Mouse (Mus musculus): Measurements from ENCODE around the gene Olfr746. TPM values are rescaled to one million over a fixed set of nuclear protein-coding genes. Genes with fewer than 3 reads are reported as not detected.

Gene Olfr746
- polyA plus RNA-seq (2012; rRNA removed) (not detected in 2 replicates), polyA plus RNA-seq (2014; fragmentation: Nextera tagmentation; extraction: Ambion mirVana) (not detected in 2 replicates)

- TF ChIP-seq EP300 (IDR thresholded peaks at IDR 0.05; ENCODE audit: low read depth) = no peak
- no peak for TF ChIP-seq CTCF (IDR thresholded peaks at IDR 0.05; ENCODE audit: low read depth)
- no peak within 1 kb of the TSS for H3K9ac ChIP-seq (replicated peaks)
- no peaks in the 10 kb centered on the region for H3K36me3 ChIP-seq (replicated peaks; ENCODE audit: control insufficient read depth, insufficient read depth, low read depth)
- ATAC-seq (ENCODE audit: insufficient read depth) (no peak), DNase-seq (ENCODE audit: low read depth in 3 of 3, low spot score in 3 of 3) (no peak)
- no peak within 1 kb of the TSS for H3K4me3 ChIP-seq (ENCODE audit: insufficient read depth in 1 of 2, low read depth in 2 of 2, low read length in 2 of 2)
- no peaks in the 10 kb centered on the region for H3K27me3 ChIP-seq (ENCODE audit: control insufficient read depth, insufficient read depth, low read length)
- H3K4me2 ChIP-seq (ENCODE audit: low read depth) = no peak within 1 kb of the TSS
- no peaks in the 10 kb centered on the region for H3K4me1 ChIP-seq (replicated peaks; ENCODE audit: control insufficient read depth in 2 of 2, insufficient read depth in 2 of 2, low read length in 1 of 2)
- H3K9me3 ChIP-seq (ENCODE audit: control insufficient read depth, low read length) = no peaks in the 10 kb centered on the region
- no peak within 1 kb of the TSS for H3K27ac ChIP-seq
Observed at GRCm38 (mm10) chr14:50646783-50647182, at the start of gene Olfr746. Gene Olfr746 (plus strand): TSS chr14:50647083.

- H3K9ac ChIP-seq (replicated peaks) = no peak within 1 kb of the TSS
- H3K9me3 ChIP-seq (ENCODE audit: control insufficient read depth, low read length) = no peaks in the 10 kb centered on the region
- no peak within 1 kb of the TSS for H3K4me2 ChIP-seq (ENCODE audit: low read depth)
- H3K27me3 ChIP-seq (ENCODE audit: control insufficient read depth, insufficient read depth, low read length) = no peaks in the 10 kb centered on the region
- ATAC-seq (ENCODE audit: insufficient read depth) (no peak), DNase-seq (ENCODE audit: low read depth in 3 of 3, low spot score in 3 of 3) (no peak)
- H3K4me1 ChIP-seq (replicated peaks; ENCODE audit: control insufficient read depth in 2 of 2, insufficient read depth in 2 of 2, low read length in 1 of 2) = no peaks in the 10 kb centered on the region
- H3K4me3 ChIP-seq (ENCODE audit: insufficient read depth in 1 of 2, low read depth in 2 of 2, low read length in 2 of 2) = no peak within 1 kb of the TSS
- no peaks in the 10 kb centered on the region for H3K36me3 ChIP-seq (replicated peaks; ENCODE audit: control insufficient read depth, insufficient read depth, low read depth)
- no peak within 1 kb of the TSS for H3K27ac ChIP-seq
- WGBS (ENCODE audit: insufficient replicate concordance) = 57% methylated on average over 2 of the region's 2 CpGs
- TF ChIP-seq EP300 (IDR thresholded peaks at IDR 0.05; ENCODE audit: low read depth) = no peak
- no peak for TF ChIP-seq CTCF (IDR thresholded peaks at IDR 0.05; ENCODE audit: low read depth)
Observed at GRCm38 (mm10) chr14:50614579-50614978, 32.3 kb upstream of the Olfr746 start, which contains the start of gene Olfr744. Gene Olfr744 (plus strand): TSS chr14:50614879.

- Histone ChIP-seq H3K36me3 (replicated peaks; ENCODE audit: control insufficient read depth, insufficient read depth, low read depth) (no peaks in the 10 kb centered on the region), H3K27ac (no peak within 1 kb of the TSS), H3K9ac (replicated peaks) (no peak within 1 kb of the TSS), H3K4me2 (ENCODE audit: low read depth) (no peak within 1 kb of the TSS), H3K4me1 (replicated peaks; ENCODE audit: control insufficient read depth in 2 of 2, insufficient read depth in 2 of 2, low read length in 1 of 2) (no peaks in the 10 kb centered on the region), H3K27me3 (ENCODE audit: control insufficient read depth, insufficient read depth, low read length) (no peaks in the 10 kb centered on the region), H3K4me3 (ENCODE audit: insufficient read depth in 1 of 2, low read depth in 2 of 2, low read length in 2 of 2) (no peak within 1 kb of the TSS), H3K9me3 (ENCODE audit: control insufficient read depth, low read length) (no peaks in the 10 kb centered on the region)
- WGBS (ENCODE audit: insufficient replicate concordance) = 43% methylated on average over 2 of the region's 2 CpGs
- TF ChIP-seq CTCF (IDR thresholded peaks at IDR 0.05; ENCODE audit: low read depth) (no peak), EP300 (IDR thresholded peaks at IDR 0.05; ENCODE audit: low read depth) (no peak)
- DNase-seq (ENCODE audit: low read depth in 3 of 3, low spot score in 3 of 3) (no peak), ATAC-seq (ENCODE audit: insufficient read depth) (no peak)
Observed at GRCm38 (mm10) chr14:50639088-50639487, 7.8 kb upstream of the Olfr746 start, which contains the start of gene Olfr745. Gene Olfr745 (plus strand): TSS chr14:50639388.

- Histone ChIP-seq H3K9ac (replicated peaks) (no peak within 1 kb of the TSS), H3K4me3 (ENCODE audit: insufficient read depth in 1 of 2, low read depth in 2 of 2, low read length in 2 of 2) (no peak within 1 kb of the TSS), H3K4me1 (replicated peaks; ENCODE audit: control insufficient read depth in 2 of 2, insufficient read depth in 2 of 2, low read length in 1 of 2) (no peaks in the 10 kb centered on the region), H3K27me3 (ENCODE audit: control insufficient read depth, insufficient read depth, low read length) (no peaks in the 10 kb centered on the region), H3K4me2 (ENCODE audit: low read depth) (no peak within 1 kb of the TSS), H3K27ac (no peak within 1 kb of the TSS), H3K36me3 (replicated peaks; ENCODE audit: control insufficient read depth, insufficient read depth, low read depth) (no peaks in the 10 kb centered on the region), H3K9me3 (ENCODE audit: control insufficient read depth, low read length) (no peaks in the 10 kb centered on the region)
- WGBS (ENCODE audit: insufficient replicate concordance) = 67% methylated on average over 3 of the region's 3 CpGs
- TF ChIP-seq CTCF (IDR thresholded peaks at IDR 0.05; ENCODE audit: low read depth) (no peak), EP300 (IDR thresholded peaks at IDR 0.05; ENCODE audit: low read depth) (no peak)
- no peak for DNase-seq (ENCODE audit: low read depth in 3 of 3, low spot score in 3 of 3)
- no peak for ATAC-seq (ENCODE audit: insufficient read depth)
Observed at GRCm38 (mm10) chr14:50693106-50693505, 46.2 kb downstream of the Olfr746 start, which contains the start of gene Olfr747. Gene Olfr747 (minus strand): TSS chr14:50693206.

Other genes with a start within 250 kb of the Olfr746 start
- gene Olfr738, start 239.5 kb upstream of the Olfr746 start, polyA plus RNA-seq (2012; rRNA removed) = not detected in 2 replicates
- not detected in 2 replicates for gene Olfr738, start 239.5 kb upstream of the Olfr746 start, polyA plus RNA-seq (2014; fragmentation: Nextera tagmentation; extraction: Ambion mirVana)
- not detected in 2 replicates for gene Olfr739, start 228.5 kb upstream of the Olfr746 start, polyA plus RNA-seq (2012; rRNA removed)
- gene Olfr739, start 228.5 kb upstream of the Olfr746 start, polyA plus RNA-seq (2014; fragmentation: Nextera tagmentation; extraction: Ambion mirVana) = not detected in 2 replicates
- not detected in 2 replicates for gene Olfr740, start 201.5 kb upstream of the Olfr746 start, polyA plus RNA-seq (2012; rRNA removed)
- not detected in 2 replicates for gene Olfr740, start 201.5 kb upstream of the Olfr746 start, polyA plus RNA-seq (2014; fragmentation: Nextera tagmentation; extraction: Ambion mirVana)
- not detected in 2 replicates for gene Olfr741, start 174.3 kb upstream of the Olfr746 start, polyA plus RNA-seq (2012; rRNA removed)
- gene Olfr741, start 174.3 kb upstream of the Olfr746 start, polyA plus RNA-seq (2014; fragmentation: Nextera tagmentation; extraction: Ambion mirVana) = not detected in 2 replicates
- gene Olfr742, start 143.5 kb upstream of the Olfr746 start, polyA plus RNA-seq (2012; rRNA removed) = not detected in 2 replicates
- not detected in 2 replicates for gene Olfr742, start 143.5 kb upstream of the Olfr746 start, polyA plus RNA-seq (2014; fragmentation: Nextera tagmentation; extraction: Ambion mirVana)
- not detected in 2 replicates for gene Olfr743, start 125.2 kb upstream of the Olfr746 start, polyA plus RNA-seq (2012; rRNA removed)
- gene Olfr743, start 125.2 kb upstream of the Olfr746 start, polyA plus RNA-seq (2014; fragmentation: Nextera tagmentation; extraction: Ambion mirVana) = not detected in 2 replicates
- gene Olfr744, start 32.2 kb upstream of the Olfr746 start, polyA plus RNA-seq (2012; rRNA removed) = not detected in 2 replicates
- gene Olfr744, start 32.2 kb upstream of the Olfr746 start, polyA plus RNA-seq (2014; fragmentation: Nextera tagmentation; extraction: Ambion mirVana) = not detected in 2 replicates
- gene Olfr745, start 7.7 kb upstream of the Olfr746 start, polyA plus RNA-seq (2012; rRNA removed) = not detected in 2 replicates
- not detected in 2 replicates for gene Olfr745, start 7.7 kb upstream of the Olfr746 start, polyA plus RNA-seq (2014; fragmentation: Nextera tagmentation; extraction: Ambion mirVana)
- not detected in 2 replicates for gene Olfr747, start 46.1 kb downstream of the Olfr746 start, polyA plus RNA-seq (2012; rRNA removed)
- gene Olfr747, start 46.1 kb downstream of the Olfr746 start, polyA plus RNA-seq (2014; fragmentation: Nextera tagmentation; extraction: Ambion mirVana) = not detected in 2 replicates
- not detected in 2 replicates for gene Olfr748, start 60.3 kb downstream of the Olfr746 start, polyA plus RNA-seq (2012; rRNA removed)
- not detected in 2 replicates for gene Olfr748, start 60.3 kb downstream of the Olfr746 start, polyA plus RNA-seq (2014; fragmentation: Nextera tagmentation; extraction: Ambion mirVana)
- not detected in 2 replicates for gene Olfr749, start 98.0 kb downstream of the Olfr746 start, polyA plus RNA-seq (2012; rRNA removed)
- not detected in 2 replicates for gene Olfr749, start 98.0 kb downstream of the Olfr746 start, polyA plus RNA-seq (2014; fragmentation: Nextera tagmentation; extraction: Ambion mirVana)
- 9.6 and 10.8 TPM in 2 replicates for gene Ttc5, start 138.4 kb downstream of the Olfr746 start, polyA plus RNA-seq (2012; rRNA removed)
- 18.0 and 19.8 TPM in 2 replicates for gene Ttc5, start 138.4 kb downstream of the Olfr746 start, polyA plus RNA-seq (2014; fragmentation: Nextera tagmentation; extraction: Ambion mirVana)
- not detected in 2 replicates for gene Ccnb1ip1, start 160.6 kb downstream of the Olfr746 start, polyA plus RNA-seq (2012; rRNA removed)
- gene Ccnb1ip1, start 160.6 kb downstream of the Olfr746 start, polyA plus RNA-seq (2014; fragmentation: Nextera tagmentation; extraction: Ambion mirVana) = not detected in 2 replicates
- gene Parp2, start 160.8 kb downstream of the Olfr746 start, polyA plus RNA-seq (2012; rRNA removed) = 20.6 and 32.9 TPM in 2 replicates
- 31.3 and 35.9 TPM in 2 replicates for gene Parp2, start 160.8 kb downstream of the Olfr746 start, polyA plus RNA-seq (2014; fragmentation: Nextera tagmentation; extraction: Ambion mirVana)
- 1.5 and 2.2 TPM in 2 replicates for gene Tep1, start 223.5 kb downstream of the Olfr746 start, polyA plus RNA-seq (2012; rRNA removed)
- 3.0 and 4.1 TPM in 2 replicates for gene Tep1, start 223.5 kb downstream of the Olfr746 start, polyA plus RNA-seq (2014; fragmentation: Nextera tagmentation; extraction: Ambion mirVana)